Mouse (Mus musculus) intestine, embryonic 14.5 days (tissue): ENCODE data around the gene Zcchc10. TPM values are rescaled to one million over a fixed set of nuclear protein-coding genes. Genes with fewer than 3 reads are reported as not detected.
"Not testable (repeated sequence)": the region's sequence is repeated elsewhere in the genome, so short reads cannot be mapped to it uniquely, and the experiment has no call there.

ENCODE experiments used
- ATAC-seq: fragments of 200-750 bp; cut with Nextera tagmentation; replicated peaks from 2 replicates; pipeline ENCODE4 v1.8.0; 2017; ENCODE audit warnings: low read depth, moderate number of reproducible peaks, moderate TSS enrichment, moderate library complexity; ENCODE audit not compliant: low FRiP score, low TSS enrichment
- DNase-seq: peaks from one replicate; pipeline ENCODE4 v3.0.0-alpha.2; 2018; ENCODE audit warnings: low spot score
- H3K27ac ChIP-seq: fragments of 300-500 bp; sonication (generic); 2 replicates; pipeline ENCODE4 v1.5.1; 2014; ENCODE audit warnings: low read depth, mild to moderate bottlenecking, control low read depth
- H3K27me3 ChIP-seq: fragments of 300-500 bp; sonication (generic); replicated peaks from 2 replicates; pipeline ENCODE4 v1.6.1; 2014; ENCODE audit warnings: low read length, control low read depth; ENCODE audit not compliant: control insufficient read depth, insufficient read depth
- H3K36me3 ChIP-seq: fragments of 300-500 bp; sonication (generic); 2 replicates; pipeline ENCODE4 v1.6.1; 2014; ENCODE audit warnings: low read length, control low read depth; ENCODE audit not compliant: control insufficient read depth, insufficient read depth
- H3K4me1 ChIP-seq: fragments of 300-500 bp; sonication (generic); replicated peaks from 2 replicates; pipeline ENCODE4 v1.6.1; 2014; ENCODE audit warnings: low read length, control low read depth, mixed read lengths; ENCODE audit not compliant: control insufficient read depth, insufficient read depth
- H3K4me2 ChIP-seq: fragments of 300-500 bp; sonication (generic); 2 replicates; pipeline ENCODE4 v1.6.1; 2014; ENCODE audit warnings: low read length
- H3K4me3 ChIP-seq: fragments of 300-500 bp; sonication (generic); 2 replicates; pipeline ENCODE4 v1.5.1; 2014; ENCODE audit warnings: low read depth, low read length, control low read depth, mixed read lengths
- H3K9ac ChIP-seq: fragments of 300-500 bp; sonication (generic); 2 replicates; pipeline ENCODE4 v1.6.1; 2014; ENCODE audit warnings: mild to moderate bottlenecking, low read length
- H3K9me3 ChIP-seq: fragments of 300-500 bp; sonication (generic); 2 replicates; pipeline ENCODE4 v1.6.1; 2016; ENCODE audit warnings: low read length, control low read depth; ENCODE audit not compliant: control insufficient read depth
- WGBS: fragments of 180-500 bp; shearing (Covaris S2); extraction: QIAGEN DNeasy Blood & Tissue Kit; methylation state at CpG from one replicate; pipeline ENCODE4 v1.1.7; 2014; 5-methylcytosine and 5-hydroxymethylcytosine counted together
- polyA plus RNA-seq: library from polyadenylated mRNA; unstranded; fragments of >200 nt; fragmentation: Nextera tagmentation; extraction: Ambion mirVana; gene quantifications from 2 replicates; pipeline ENCODE4 v1.2.1, GENCODE M21; 2014

Gene Zcchc10
- polyA plus RNA-seq, 1 experiment from 2014 or later: 22.4 TPM

DNA sequence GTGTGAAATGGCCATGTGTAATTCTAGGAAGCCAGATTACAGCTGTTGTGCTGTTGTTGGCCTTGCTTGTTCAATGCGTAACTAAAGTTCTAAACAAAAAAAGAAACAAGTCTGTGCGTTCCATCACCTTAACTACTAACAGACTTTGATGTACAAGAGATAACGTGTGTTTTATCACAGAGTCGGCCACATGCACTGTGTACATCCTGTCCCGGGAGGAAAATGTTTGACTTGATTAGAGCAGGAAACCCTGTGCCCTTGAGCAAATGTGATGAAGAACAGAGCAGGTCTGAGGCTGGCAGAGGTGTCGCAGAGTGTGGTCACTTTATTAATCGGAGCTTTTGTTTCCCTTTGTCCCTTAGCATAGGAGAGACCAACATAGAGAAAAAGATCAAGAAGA, 5.8 kb downstream of the Zcchc10 start:
- no peak overlapping the region for H3K9ac ChIP-seq
- WGBS: 76% methylated on average over 7 of the region's 7 CpGs

GRCm38 (mm10) chr11:53331121-53331520, 6.6 kb downstream of the Zcchc10 start:
- WGBS: 94% methylated on average over 6 of the region's 6 CpGs
- H3K9me3 ChIP-seq: no peaks in the 10 kb centered on the region
- H3K4me2 ChIP-seq: no peak overlapping the region
- no peak overlapping the region for H3K27ac ChIP-seq
- no peak for ATAC-seq
- no peaks in the 10 kb centered on the region for H3K4me1 ChIP-seq
- H3K9ac ChIP-seq: no peak overlapping the region
- peaks cover 63% of the 10 kb centered on the region for H3K36me3 ChIP-seq
- H3K27me3 ChIP-seq: no peaks in the 10 kb centered on the region
- no peak for DNase-seq
- H3K4me3 ChIP-seq: no peak overlapping the region

More for the DNA sequence above, 5.8 kb downstream of the Zcchc10 start:
- H3K27ac ChIP-seq: no peak overlapping the region
- H3K27me3 ChIP-seq: no peaks in the 10 kb centered on the region
- no peak overlapping the region for H3K4me3 ChIP-seq
- no peaks in the 10 kb centered on the region for H3K9me3 ChIP-seq
- no peak overlapping the region for H3K4me2 ChIP-seq
- ATAC-seq (no peak), DNase-seq (no peak)
- H3K36me3 ChIP-seq: peaks cover 63% of the 10 kb centered on the region
- peaks cover 2% of the 10 kb centered on the region for H3K4me1 ChIP-seq

- Histone ChIP-seq H3K9me3 (no peaks in the 10 kb centered on the region), H3K27ac (no peak overlapping the region), H3K27me3 (no peaks in the 10 kb centered on the region), H3K4me2 (no peak overlapping the region), H3K36me3 (peaks cover 59% of the 10 kb centered on the region), H3K9ac (no peak overlapping the region), H3K4me1 (no peaks in the 10 kb centered on the region), H3K4me3 (no peak overlapping the region)
- ATAC-seq (no peak), DNase-seq (no peak)
- WGBS: 91% methylated on average over 14 of the region's 14 CpGs
Observed at GRCm38 (mm10) chr11:53332076-53332680, 7.7 kb downstream of the Zcchc10 start.

DNA sequence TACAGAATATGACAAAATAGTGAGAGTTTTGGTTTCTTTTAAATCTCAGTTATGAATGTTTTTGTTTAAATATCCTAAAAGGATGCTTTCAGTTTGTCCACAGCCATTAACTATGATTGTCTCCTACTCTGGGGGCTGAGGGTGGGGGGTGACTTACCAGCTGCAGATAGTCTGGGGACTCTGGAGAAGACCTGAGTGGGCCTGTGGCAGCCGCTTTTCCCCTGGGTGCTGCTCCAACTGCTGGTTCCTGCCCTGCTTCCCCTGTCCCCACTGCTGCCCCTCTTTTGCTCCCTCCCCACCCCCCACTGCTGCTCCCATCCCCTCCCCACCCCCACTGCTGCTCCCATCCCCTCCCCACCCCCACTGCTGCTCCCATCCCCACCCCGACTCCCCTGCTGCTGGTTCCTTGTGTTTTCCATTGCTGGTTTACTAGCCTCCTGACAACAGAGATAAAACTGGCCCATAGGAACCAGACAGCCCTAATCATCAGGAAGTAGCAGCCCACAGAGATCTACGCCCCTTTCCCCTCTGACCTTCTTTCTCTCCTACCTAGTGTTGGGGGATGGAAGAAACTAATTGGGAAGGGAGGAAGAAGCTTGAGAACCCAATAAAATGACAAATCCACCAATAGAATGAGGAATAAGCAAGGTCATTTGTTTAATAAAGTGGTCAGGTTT, 11.2 kb downstream of the Zcchc10 start:
- ATAC-seq (no peak), DNase-seq (no peak)
- Histone ChIP-seq H3K27me3 (no peaks in the 10 kb centered on the region), H3K4me3 (no peak overlapping the region), H3K9ac (no peak overlapping the region), H3K4me2 (no peak overlapping the region), H3K27ac (no peak overlapping the region), H3K36me3 (peaks cover 30% of the 10 kb centered on the region), H3K4me1 (no peaks in the 10 kb centered on the region), H3K9me3 (no peaks in the 10 kb centered on the region)
- 41% methylated on average over 3 of the region's 3 CpGs for WGBS

DNA sequence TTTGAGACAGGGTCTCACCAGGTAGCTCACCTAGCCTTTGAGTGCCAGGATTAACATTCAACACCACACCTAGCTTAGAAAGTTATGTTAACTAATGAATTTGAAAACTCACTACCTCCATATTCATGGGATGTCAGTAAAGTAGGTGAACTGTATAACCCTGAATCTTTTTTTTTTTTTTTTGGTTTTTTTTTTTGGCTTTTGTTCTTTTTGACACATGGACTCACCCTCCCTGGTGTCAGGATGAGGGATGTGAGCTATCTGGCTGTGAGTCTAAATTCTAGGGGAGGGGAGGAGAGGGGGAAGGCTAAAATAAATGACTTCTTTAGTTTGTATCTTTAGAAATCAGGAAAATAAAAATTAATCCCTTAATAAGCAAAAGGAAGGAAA, 11.7 kb downstream of the Zcchc10 start:
- Histone ChIP-seq H3K9ac (no peak overlapping the region), H3K9me3 (no peaks in the 10 kb centered on the region), H3K36me3 (peaks cover 25% of the 10 kb centered on the region), H3K4me2 (no peak overlapping the region), H3K4me1 (no peaks in the 10 kb centered on the region), H3K27me3 (no peaks in the 10 kb centered on the region), H3K27ac (no peak overlapping the region), H3K4me3 (no peak overlapping the region)
- DNase-seq: no peak
- no peak for ATAC-seq

DNA sequence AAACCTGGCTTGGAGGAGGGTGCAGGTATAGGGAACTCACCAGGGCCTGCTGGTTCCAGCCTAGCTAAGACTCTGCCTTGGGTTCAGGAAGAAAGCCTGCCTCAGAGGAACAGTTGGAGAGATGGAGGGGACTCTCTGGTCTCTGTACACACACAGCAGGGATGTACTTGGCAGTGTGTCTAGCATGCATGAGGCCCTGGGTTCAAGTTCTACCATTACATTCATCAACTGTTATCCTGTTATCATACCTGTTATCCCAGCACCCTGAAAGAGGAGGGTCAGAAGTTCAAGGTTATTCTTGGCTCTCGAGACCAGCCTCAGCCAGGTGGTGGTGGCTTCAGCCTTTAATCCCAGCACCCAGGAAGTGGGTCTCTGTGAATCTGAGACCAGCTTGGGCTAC, 12.4 kb downstream of the Zcchc10 start:
- Histone ChIP-seq H3K27me3 (no peaks in the 10 kb centered on the region), H3K9ac (no peak overlapping the region), H3K9me3 (no peaks in the 10 kb centered on the region), H3K36me3 (peaks cover 17% of the 10 kb centered on the region), H3K27ac (no peak overlapping the region), H3K4me1 (no peaks in the 10 kb centered on the region), H3K4me3 (no peak overlapping the region), H3K4me2 (no peak overlapping the region)
- DNase-seq (no peak), ATAC-seq (no peak)
- WGBS: 79% methylated on average over 1 of the region's 1 CpGs

GRCm38 (mm10) chr11:53337684-53338083, 13.2 kb downstream of the Zcchc10 start:
- 68% methylated on average over 8 of the region's 8 CpGs for WGBS
- Histone ChIP-seq H3K4me1 (no peaks in the 10 kb centered on the region), H3K4me2 (no peak overlapping the region), H3K27ac (no peak overlapping the region), H3K36me3 (peaks cover 10% of the 10 kb centered on the region; the same call in 1 of the 2 replicates), H3K4me3 (no peak overlapping the region), H3K9me3 (no peaks in the 10 kb centered on the region), H3K27me3 (no peaks in the 10 kb centered on the region), H3K9ac (no peak overlapping the region)
- no peak for DNase-seq
- ATAC-seq: no peak

DNA sequence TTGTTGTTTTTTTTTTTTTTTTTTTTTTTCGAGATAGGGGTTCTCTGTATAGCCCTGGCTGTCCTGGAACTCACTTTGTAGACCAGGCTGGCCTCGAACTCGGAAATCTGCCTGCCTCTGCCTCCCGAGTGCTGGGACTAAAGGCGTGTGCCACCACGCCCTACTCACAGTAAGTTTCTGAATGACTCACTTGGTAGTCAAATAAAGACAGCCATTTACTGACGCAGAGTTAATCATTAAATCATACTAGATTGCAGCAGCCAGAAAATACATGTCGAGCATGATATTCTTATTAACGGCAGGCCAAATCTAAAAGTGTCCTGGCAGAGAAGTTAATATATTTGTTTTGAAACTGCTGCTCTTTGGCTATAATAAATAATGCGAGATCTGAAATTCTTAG, 16.5 kb downstream of the Zcchc10 start:
- not testable (repeated sequence) for H3K36me3 ChIP-seq, DNase-seq, ATAC-seq, H3K27me3 ChIP-seq, H3K4me1 ChIP-seq, H3K9me3 ChIP-seq, H3K4me2 ChIP-seq, H3K4me3 ChIP-seq, H3K9ac ChIP-seq, H3K27ac ChIP-seq
- 76% methylated on average over 10 of the region's 10 CpGs for whole genome bisulfite sequencing

GRCm38 (mm10) chr11:53342711-53343110, 18.2 kb downstream of the Zcchc10 start:
- Histone ChIP-seq H3K27me3 (no peaks in the 10 kb centered on the region), H3K9me3 (no peaks in the 10 kb centered on the region), H3K27ac (no peak overlapping the region), H3K4me3 (no peak overlapping the region), H3K9ac (no peak overlapping the region), H3K4me2 (no peak overlapping the region), H3K4me1 (no peaks in the 10 kb centered on the region), H3K36me3 (no peaks in the 10 kb centered on the region)
- ATAC-seq: no peak
- 59% methylated on average over 5 of the region's 5 CpGs for WGBS
- no peak for DNase-seq
